Mouse (Mus musculus) urinary bladder, adult 18-20 months (tissue): ENCODE data around the gene Gzmn.
"Not testable (repeated sequence)": the region's sequence is repeated elsewhere in the genome, so short reads cannot be mapped to it uniquely, and the experiment has no call there.

Experiments used
- DNase-seq, 2 experiments: peaks; one replicate each; pipeline ENCODE4 v3.0.0; 2022; ENCODE audit warnings: low spot score in 2 of 2, mixed read lengths in 2 of 2

Gene Gzmn

DNA sequence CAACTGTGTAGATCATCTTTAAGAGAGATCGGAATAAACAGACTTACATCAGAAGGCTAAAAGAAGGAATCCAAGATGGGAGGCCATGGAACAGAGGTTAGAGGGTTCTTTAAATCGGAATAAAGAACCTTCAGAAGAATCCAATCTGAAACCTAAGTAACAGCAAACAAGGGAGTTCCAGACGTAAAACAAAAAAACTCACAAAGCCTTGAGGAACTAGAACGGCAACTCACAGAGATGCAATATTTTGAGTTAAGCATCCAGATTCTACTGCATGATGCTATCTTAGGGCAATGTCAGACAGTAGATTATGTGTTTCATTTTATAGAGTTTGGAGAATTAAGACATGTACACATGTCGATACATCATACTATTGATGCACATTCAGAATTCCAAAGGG, at the start of gene Gzmn:
Gene Gzmn (minus strand): TSS at position 101 of the 400 bp plus-strand sequence.
- DNase-seq, result no peak

DNA sequence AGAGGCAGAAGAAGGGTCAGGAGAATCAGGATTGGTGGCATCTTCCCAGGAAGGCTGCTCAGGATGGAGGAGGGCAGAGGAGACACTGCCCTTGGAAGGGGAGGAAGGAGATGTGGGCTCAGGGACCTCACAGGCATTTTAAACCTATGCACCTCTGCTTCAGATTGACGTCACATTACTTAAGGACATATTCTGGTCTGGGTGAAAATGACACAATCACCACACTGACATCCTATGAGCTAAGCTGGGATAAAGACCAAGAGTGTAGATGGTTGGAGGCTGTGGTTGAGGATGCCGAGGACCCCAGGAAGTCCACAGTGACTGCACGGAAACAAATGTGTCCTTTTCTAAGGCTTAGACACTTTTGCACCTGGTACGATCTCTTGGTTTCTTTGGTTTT, 36.9 kb upstream of the Gzmn start, which contains the start of gene Gzmf:
Gene Gzmf (minus strand): TSS at position 101 of the 400 bp plus-strand sequence.
- DNase-seq, result no peak

DNA sequence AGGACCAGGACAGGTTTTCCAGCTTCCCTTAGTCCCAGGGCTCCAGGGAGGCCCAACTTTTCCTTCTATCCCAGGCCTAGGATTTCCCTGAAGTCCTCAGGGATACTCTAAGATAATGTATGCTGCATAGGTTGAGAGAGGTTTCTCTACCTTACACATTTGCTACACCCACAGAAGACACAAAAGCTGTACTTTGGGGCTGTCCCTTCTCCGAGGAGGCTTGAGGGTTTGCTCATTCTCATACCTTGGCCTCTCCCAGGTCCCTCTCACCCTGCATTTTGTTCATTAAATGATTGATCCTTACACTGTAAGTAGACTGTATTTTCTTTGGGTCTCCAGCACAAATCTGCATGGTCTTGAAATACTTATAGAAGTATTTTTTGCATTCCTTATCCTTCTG, 31.2 kb upstream of the Gzmn start:
- DNase-seq, result no peak

DNA sequence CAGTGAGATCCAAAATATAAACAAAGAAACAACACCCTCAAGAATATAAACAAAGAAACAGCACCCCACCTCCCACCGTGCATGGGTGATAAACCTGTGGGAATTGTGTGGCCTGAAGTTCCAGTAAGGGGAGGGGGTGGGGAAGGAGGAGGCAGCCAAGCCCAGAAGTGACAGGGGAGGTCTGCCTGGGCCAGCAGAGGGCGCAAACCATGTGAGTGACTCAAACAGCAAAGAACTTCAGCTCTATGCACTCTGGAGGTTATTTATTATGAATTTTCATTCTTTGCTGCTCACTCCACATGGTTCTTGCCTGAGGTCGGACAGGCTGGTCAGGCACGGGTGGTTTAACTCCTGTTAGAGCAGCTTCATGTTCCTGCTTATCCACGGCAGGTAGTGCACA, 30.6 kb upstream of the Gzmn start:
- not testable (repeated sequence) for DNase-seq

DNA sequence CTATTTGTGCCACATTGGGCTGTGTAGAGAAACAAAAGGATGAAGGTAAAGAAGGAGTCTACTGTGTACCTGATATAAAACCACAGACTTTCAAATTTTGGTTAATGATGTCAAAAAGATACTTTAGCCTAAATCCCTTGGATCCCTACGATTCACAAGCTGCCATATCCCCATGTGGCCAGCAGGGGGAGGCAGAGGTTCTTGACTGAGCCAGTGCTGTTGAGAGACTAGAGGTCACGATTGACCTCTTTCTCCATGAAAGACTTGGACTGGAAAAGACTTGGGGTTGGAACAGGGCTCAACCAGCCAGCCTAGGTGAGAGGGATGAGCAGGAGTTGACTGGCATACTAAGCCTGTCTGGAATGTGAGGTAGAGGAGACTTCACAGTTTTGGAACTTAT, 29.6 kb upstream of the Gzmn start:
- peak; percentile 22 to 47 for DNase-seq

DNA sequence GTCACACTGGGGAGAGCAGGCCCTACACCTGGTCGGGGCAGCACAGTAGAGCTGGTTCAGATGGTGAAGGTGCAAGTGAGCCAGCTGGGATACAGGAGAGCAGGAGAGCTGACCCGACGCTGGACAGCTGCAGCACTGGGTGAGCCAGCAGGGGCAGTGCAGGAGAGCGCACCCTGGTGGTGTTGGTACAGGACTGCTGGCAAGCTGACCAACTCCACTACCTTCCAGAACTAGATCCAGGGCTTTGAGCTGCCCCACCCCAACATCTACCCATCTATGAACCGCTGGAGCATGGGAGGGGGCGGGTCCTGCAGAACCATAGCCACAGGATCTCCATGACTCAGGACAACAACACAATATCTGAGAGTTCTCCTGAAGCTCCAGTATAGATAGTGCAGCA, 12.5 kb upstream of the Gzmn start:
- no peak for DNase-seq

DNA sequence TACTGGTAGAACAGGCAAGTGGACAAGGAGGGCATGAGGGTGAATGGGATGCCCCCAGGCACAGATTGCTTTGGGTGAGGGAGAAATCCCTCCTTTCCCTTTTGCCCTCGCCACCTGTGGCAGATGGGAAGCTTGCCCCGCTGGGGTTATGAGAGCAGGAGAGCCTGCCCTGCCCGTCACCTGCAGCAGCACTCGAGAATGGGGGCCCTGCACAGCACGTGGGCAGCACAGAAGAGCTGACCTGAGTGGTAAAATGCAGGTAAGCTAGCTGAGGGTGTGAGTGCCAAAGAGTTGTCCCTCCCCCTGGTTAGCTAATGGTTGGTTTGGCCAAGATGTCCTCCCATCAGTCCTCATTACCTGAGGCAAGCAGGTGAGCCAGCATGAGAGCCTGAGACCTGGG, 12.1 kb upstream of the Gzmn start:
- no peak for DNase-seq

DNA sequence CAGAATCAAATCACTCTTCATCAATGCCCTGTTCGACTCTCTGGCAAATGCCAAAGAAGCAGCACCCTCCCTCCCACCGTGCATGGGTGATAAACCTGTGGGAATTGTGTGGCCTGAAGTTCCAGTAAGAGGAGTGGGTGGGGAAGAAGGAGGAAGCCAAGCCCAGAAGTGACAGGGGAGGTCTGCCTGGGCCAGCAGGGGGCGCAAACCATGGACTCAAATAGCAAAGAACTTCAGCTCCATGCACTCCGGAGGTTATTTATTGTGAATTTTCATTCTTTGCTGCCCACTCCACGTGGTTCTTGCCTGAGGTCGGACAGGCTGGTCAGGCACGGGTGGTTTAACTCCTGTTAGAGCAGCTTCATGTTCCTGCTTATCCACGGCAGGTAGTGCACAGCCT, 3.3 kb upstream of the Gzmn start:
- peak in 1 of 2 experiments; percentile 25 for DNase-seq

DNA sequence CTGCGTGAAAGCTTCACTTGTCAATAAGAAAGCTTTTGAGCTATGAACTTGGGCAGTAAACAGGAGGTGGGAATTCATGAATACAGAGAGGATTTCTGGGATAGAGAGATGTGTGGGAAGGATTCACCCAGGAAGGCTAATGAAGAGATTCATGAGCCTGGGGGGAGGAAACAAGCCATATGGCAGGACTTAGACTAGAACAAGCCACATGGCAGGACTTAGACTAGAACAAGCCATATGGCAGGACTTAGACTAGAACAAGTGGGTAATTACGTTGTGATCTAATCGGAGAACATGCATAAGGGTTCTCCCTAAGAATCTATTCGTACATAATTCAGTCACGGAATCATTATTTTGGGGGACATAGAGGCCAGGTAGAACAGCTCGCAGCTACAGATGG, 1.0 kb downstream of the Gzmn start:
- no peak for DNase-seq

DNA sequence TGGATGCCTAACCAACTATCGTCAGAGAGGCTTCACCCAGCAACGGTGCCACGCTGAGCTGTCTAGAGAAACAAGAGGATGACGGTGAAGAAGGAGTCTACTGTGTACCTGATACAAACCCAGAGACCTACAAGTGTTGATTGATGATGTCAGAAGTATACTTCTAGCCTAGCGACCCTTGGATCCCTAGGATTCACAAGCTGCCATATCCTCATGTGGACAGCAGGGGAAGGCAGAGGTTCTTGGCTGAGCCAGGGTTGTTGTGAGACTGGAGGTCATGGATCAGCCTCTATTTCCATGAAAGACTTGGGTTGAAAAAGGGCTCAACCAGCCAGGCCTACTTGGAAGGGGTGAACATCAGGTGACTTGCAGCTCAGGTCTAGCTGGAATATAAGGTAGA, 1.7 kb downstream of the Gzmn start:
- no peak for DNase-seq

DNA sequence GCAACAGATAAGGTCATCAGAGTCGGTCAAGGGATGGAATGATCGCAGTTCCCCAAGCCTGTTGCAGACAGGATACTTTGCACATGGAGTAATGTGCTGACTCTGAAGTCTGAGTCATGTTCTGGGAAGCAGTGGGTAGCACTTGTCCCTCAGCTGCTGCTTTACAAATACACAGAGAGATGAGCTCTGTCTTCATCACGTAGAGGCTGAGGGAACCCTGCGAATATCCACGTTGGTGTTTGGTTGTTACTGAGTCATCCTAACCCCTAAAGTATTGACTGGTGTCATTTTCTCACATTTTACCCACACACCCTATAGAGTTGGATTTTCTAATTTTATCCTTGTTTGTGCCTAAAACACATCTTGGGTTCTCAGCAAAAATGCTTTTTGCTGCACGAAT, 6.4 kb downstream of the Gzmn start:
- DNase-seq, result no peak

DNA sequence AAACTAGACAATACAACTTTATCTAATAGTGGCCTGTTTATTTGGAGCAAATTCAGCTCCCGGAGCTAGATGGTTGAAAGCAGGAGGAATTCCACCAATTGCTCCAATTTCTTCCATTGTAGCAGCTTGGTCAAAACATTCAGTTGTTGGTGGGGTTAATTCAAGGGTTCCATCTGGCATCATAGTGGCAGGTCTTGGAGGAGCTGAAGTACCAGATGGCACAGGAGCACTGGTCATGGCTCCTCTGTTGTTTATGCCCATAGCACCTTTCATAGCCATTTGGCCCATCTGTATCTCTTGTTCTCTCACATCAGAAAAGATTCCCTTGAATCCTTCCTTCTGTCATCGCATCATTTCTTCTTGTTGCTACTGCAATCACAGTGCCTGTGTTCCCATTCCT, 12.3 kb downstream of the Gzmn start:
- no peak for DNase-seq

DNA sequence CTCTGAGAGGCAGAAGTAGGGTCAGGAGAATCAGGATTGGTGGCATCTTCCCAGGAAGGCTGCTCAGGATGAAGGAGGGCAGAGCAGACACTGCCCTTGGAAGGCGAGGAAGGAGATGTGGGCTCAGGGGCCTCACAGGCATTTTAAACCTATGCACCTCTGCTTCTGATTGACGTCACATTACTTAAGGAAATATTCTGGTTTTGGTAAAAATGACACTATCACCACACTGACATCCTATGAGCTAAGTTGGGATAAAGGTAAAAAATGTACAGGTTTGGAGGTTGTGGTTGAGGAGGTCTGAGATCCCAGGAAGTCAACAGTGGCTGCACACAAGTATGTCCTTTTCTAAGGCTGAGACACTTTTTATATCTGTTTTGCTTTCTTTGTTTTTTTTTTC, 14.9 kb downstream of the Gzmn start, which contains the start of gene Gzmg:
Gene Gzmg (minus strand): TSS at position 101 of the 400 bp plus-strand sequence.
- DNase-seq, result not testable (repeated sequence)

DNA sequence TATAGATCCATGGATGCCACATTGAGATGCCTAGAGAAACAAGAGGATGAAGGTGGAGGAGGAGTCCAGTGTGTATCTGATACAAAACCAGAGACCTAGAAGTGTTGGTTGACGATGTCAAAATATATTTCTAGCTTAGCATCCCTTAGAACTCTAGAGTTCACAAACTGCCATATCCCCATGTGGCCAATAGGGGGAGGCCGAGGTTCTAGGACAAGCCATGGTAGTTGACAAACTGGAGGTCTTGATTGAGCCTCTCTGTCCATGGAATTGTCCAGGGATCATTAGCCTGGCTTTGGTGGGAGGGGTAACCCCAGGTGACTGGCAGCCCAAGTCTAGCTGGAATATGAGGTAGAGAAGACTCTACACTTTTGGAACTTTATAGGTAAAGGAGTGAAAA, 19.1 kb downstream of the Gzmn start:
- no peak for DNase-seq

DNA sequence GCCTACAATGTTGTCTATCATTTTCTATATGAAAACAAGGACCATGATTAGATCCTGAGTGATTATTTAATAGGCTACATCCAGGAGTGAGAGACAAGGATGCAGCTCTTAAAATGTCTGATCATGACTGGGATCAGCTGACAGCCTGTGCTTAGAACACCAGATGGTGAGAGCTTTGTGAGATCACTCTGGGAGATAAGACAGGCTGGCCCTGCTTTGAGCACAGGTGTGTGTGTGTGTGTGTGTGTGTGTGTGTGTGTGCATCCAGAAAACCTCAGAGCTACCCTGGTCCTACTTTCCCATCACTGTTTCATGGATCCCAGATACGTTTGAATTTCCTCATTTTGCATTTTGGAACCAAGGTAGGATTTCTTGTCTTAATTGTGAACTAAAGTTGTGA, 40.7 kb downstream of the Gzmn start:
- DNase-seq, result not testable (repeated sequence)

DNA sequence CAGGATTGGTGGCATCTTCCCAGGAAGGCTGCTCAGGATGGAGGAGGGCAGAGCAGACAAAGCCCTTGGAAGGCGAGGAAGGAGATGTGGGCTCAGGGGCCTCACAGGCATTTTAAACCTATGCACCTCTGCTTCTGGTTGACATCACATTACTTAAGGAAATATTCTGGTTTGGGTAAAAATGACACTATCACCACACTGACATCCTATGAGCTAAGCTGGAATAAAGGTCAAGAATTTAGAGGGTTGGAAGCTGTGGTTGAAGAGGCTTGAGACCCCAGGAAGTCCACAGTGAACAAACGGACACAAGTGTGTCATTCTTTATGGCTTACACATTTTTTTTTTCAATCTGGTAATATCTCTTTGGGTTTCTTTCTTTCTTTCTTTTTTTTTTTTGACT, 41.9 kb downstream of the Gzmn start, which contains the start of gene Gzmd:
Gene Gzmd (minus strand): TSS at position 101 of the 400 bp plus-strand sequence.
- DNase-seq, result not testable (repeated sequence)

DNA sequence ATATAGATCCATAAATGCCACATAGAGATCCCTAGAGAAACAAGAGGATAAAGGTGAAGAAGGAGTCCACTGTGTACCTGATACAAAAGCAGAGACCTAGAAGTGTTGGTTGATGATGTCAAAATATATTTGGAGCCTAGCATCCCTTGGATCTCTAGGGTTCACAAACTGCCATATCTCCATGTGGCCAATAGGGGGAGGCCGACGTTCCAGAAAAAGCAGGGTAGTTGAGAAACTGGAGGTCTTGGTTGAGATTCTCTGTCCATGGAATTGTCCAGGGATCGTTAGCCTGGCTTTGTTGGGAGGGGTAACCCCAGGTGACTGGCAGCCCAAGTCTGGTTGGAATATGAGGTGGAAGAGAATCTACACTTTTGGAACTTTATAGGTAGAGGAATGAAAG, 46.1 kb downstream of the Gzmn start:
- DNase-seq, result no peak

DNA sequence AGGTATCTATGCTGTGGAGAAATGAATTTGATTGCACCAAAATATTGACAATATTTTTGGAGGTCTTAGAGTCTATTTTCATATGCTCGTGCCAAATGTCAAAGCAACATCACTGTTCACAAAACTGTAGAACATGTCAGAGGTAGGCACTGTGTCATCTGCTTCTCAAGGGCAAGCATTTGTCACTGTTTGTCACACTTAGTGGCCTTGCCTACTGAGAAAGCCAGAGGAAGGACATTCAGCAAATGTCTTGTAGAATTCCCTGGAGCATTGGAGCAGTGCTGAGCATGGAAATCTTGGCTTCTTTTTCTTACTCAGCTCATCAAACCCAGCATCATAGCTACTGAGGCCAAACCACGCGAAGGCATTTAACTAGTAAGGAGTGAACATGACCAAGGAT, 50.9 kb downstream of the Gzmn start:
- DNase-seq, result no peak

DNA sequence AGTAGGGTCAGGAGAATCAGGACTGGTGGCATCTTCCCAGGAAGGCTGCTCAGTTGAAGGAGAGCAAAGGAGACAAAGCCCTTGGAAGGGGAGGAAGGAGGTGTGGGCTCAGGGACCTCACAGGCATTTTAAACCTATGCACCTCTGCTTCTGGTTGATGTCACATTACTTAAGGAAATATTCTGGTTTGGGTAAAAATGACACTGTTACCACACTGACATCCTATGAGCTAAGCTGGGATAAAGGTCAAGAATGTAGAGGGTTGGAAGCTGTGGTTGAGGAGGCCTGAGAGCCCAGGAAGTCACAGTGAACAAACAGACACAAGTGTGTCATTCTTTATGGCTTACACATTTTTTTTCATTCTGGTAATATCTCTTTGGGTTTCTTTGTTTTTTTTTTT, 53.9 kb downstream of the Gzmn start, which contains the start of gene Gzme:
Gene Gzme (minus strand): TSS at position 101 of the 400 bp plus-strand sequence.
- DNase-seq, result no peak
